16 mouse cellular contexts compared by ENCODE assay signal in the genomic region with DNA sequence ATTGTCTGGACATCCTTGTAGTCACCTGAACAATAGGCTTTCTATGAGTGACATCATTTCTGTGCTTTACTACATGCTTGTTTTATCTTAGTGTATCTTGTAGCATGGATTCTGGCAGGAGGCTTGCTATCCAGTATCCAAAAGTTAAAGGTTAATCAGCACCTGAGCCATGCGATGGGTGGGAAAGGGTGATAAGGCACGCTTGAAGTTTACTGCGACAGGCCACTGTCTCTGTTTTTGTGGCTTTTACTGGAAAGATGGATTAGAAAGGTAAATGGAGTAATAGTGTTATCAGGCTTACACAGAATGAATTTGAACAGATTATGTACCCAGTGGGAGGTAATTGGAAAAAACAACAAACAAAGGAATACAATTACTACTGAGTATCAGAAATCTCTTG. TPM values are rescaled to one million over a fixed set of nuclear protein-coding genes. Genes with fewer than 3 reads are reported as not detected.
"Had no signal": no experiment of that assay in that cellular context is flagged by ENCODE, and none has a peak within 500 bp of the region (broad histone marks: within the 10 kb centered on the region; RNA-seq: fewer than 3 reads in every experiment).

No protein-coding gene starts in this region.

- H3K9ac ChIP-seq: limb, embryonic 13.5 days; liver, embryonic 15.5 days; lung, embryonic 15.5 days; midbrain, embryonic 15.5 days; neural tube, embryonic 12.5 days; stomach, embryonic 15.5 days had no signal

- H3K4me1 ChIP-seq: limb, embryonic 13.5 days; lung, embryonic 15.5 days; midbrain, embryonic 15.5 days; neural tube, embryonic 12.5 days; stomach, embryonic 15.5 days had no signal

- H3K9me3 ChIP-seq: limb, embryonic 13.5 days; liver, embryonic 15.5 days; lung, embryonic 15.5 days; midbrain, embryonic 15.5 days; neural tube, embryonic 12.5 days; stomach, embryonic 15.5 days had no signal

- DNase-seq: kidney, adult 8-10 months; kidney, postnatal 36 days; left cerebral cortex, postnatal 4 days; thymus, postnatal 36 days had no signal

- H3K27me3 ChIP-seq: limb, embryonic 13.5 days; liver, embryonic 15.5 days; lung, embryonic 15.5 days; midbrain, embryonic 15.5 days; neural tube, embryonic 12.5 days; stomach, embryonic 15.5 days had no signal

- ATAC-seq: intestine, embryonic 16.5 days; midbrain, embryonic 15.5 days had no signal

- H3K4me2 ChIP-seq: limb, embryonic 13.5 days; liver, embryonic 15.5 days; lung, embryonic 15.5 days; midbrain, embryonic 11.5 days; midbrain, embryonic 15.5 days; neural tube, embryonic 12.5 days; stomach, embryonic 15.5 days had no signal

- H3K4me3 ChIP-seq: layer of hippocampus, adult 2 months; limb, embryonic 13.5 days; liver, embryonic 15.5 days; lung, embryonic 15.5 days; midbrain, embryonic 15.5 days; neural tube, embryonic 12.5 days; stomach, embryonic 15.5 days had no signal

- H3K27ac ChIP-seq: kidney, postnatal 0 days; layer of hippocampus, adult 2 months; limb, embryonic 13.5 days; liver, embryonic 15.5 days; lung, embryonic 15.5 days; midbrain, embryonic 15.5 days; neural tube, embryonic 12.5 days; stomach, embryonic 15.5 days had no signal

- H3K36me3 ChIP-seq: midbrain, embryonic 15.5 days had no signal

RNA-seq across cellular contexts. Expression of a gene that starts 43.3 kb away (rescaled TPM):
- total RNA-seq: megakaryocyte, adult 5-6 weeks; monocyte, adult 5-6 weeks had no signal
